Mouse (Mus musculus): ENCODE results near the gene Nup54. TPM values are rescaled to one million over a fixed set of nuclear protein-coding genes. Genes with fewer than 3 reads are reported as not detected.

Nup54 gene
- polyA plus RNA-seq, 1 experiment from 2014 or later = 62.2 TPM

DNA sequence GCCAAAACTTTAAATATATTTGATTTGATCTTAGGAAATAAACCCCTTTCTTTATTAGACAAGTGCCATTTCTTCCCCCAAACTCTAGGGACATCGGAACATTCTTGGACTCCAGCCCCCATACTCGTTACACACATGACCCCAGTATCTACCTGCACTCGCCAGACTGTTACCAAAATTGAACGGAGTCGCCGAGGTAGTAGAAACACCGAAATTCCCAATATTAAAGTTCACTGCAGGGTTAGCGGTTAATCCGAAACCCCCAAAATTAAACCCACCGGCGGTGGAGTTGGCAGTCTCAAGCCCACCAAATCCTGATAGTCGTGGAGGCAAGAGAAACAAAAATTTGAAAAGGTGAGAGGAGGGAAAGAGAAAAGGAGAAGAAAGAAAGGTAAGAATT is 949 bp downstream of the Nup54 start:
- ATAC-seq (ENCODE audit: low FRiP score, low TSS enrichment) = no peak
- Histone ChIP-seq H3K4me2 (replicated peaks; ENCODE audit: low read depth, low read length) (peak overlapping the region; percentile 87), H3K27me3 (ENCODE audit: control insufficient read depth, insufficient read depth, low read length) (no peaks in the 10 kb centered on the region), H3K4me1 (ENCODE audit: control insufficient read depth, insufficient read depth, low read length) (peaks cover 9% of the 10 kb centered on the region; the same call in 1 of the 2 replicates), H3K9me3 (ENCODE audit: control insufficient read depth, low read length) (no peaks in the 10 kb centered on the region), H3K4me3 (ENCODE audit: low read length) (peak overlapping the region; percentile 98), H3K9ac (ENCODE audit: low read depth, low read length) (peak overlapping the region; percentile 94), H3K27ac (ENCODE audit: low read depth, low read length) (no peak overlapping the region), H3K36me3 (ENCODE audit: control insufficient read depth, insufficient read depth, low read length) (peaks cover 2% of the 10 kb centered on the region)
- 2% methylated on average over 12 of the region's 12 CpGs for WGBS

DNA sequence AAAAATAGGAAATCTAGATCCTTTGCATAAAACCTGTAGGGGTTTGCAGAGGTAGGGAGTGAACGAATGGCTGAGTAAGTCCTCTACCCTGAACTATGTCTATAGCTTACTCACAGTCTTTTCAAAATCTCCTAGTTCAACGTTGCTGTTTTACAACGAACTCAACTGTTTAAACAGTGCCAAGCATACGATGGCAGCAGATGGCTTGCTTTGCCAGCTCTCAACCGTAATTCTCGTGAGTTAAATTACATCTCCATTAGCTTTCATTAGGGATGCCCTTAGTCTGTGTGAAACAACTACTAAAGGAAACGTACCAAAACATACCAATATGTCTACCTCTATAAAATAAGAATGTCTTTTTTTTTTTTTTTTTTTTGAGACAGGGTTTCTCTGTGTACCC is 3.4 kb downstream of the Nup54 start:
- Histone ChIP-seq H3K4me2 (replicated peaks; ENCODE audit: low read depth, low read length) (no peak overlapping the region), H3K36me3 (ENCODE audit: control insufficient read depth, insufficient read depth, low read length) (peaks cover 24% of the 10 kb centered on the region), H3K4me3 (ENCODE audit: low read length) (no peak overlapping the region), H3K27me3 (ENCODE audit: control insufficient read depth, insufficient read depth, low read length) (no peaks in the 10 kb centered on the region), H3K9ac (ENCODE audit: low read depth, low read length) (no peak overlapping the region), H3K9me3 (ENCODE audit: control insufficient read depth, low read length) (0 out of 2 replicates have a peak, but pooled peaks cover 3% of the 10 kb centered on the region), H3K4me1 (ENCODE audit: control insufficient read depth, insufficient read depth, low read length) (peaks cover 9% of the 10 kb centered on the region; the same call in 1 of the 2 replicates), H3K27ac (ENCODE audit: low read depth, low read length) (no peak overlapping the region)
- WGBS = 80% methylated on average over 7 of the region's 7 CpGs
- no peak for ATAC-seq (ENCODE audit: low FRiP score, low TSS enrichment)

DNA sequence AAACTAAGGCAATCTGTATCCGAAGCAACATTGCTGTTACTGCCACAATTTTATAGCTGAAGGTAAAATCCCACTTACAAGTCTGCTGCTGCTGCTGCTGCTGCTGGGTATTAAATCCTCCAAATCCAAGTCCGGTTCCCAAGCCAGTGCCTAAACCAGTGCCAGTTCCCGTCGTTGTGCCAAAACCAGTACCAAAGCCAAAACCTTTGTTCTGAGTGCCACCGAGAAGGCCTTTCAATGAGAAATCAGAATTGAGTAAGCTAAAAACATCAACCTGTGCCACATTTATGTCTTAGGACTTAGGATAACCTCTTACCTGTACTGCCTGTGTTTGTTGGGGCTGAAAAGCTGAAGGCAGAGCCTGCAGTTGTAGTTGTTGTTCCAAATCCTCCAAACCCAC is 4.3 kb downstream of the Nup54 start:
- H3K9ac ChIP-seq (ENCODE audit: low read depth, low read length) = no peak overlapping the region
- no peak overlapping the region for H3K4me2 ChIP-seq (replicated peaks; ENCODE audit: low read depth, low read length)
- peaks cover 9% of the 10 kb centered on the region; the same call in 1 of the 2 replicates for H3K4me1 ChIP-seq (ENCODE audit: control insufficient read depth, insufficient read depth, low read length)
- no peaks in the 10 kb centered on the region for H3K27me3 ChIP-seq (ENCODE audit: control insufficient read depth, insufficient read depth, low read length)
- H3K36me3 ChIP-seq (ENCODE audit: control insufficient read depth, insufficient read depth, low read length) = peaks cover 28% of the 10 kb centered on the region
- WGBS = 91% methylated on average over 5 of the region's 5 CpGs
- H3K27ac ChIP-seq (ENCODE audit: low read depth, low read length) = no peak overlapping the region
- 0 out of 2 replicates have a peak, but pooled peaks cover 3% of the 10 kb centered on the region for H3K9me3 ChIP-seq (ENCODE audit: control insufficient read depth, low read length)
- no peak overlapping the region for H3K4me3 ChIP-seq (ENCODE audit: low read length)
- ATAC-seq (ENCODE audit: low FRiP score, low TSS enrichment) = no peak

DNA sequence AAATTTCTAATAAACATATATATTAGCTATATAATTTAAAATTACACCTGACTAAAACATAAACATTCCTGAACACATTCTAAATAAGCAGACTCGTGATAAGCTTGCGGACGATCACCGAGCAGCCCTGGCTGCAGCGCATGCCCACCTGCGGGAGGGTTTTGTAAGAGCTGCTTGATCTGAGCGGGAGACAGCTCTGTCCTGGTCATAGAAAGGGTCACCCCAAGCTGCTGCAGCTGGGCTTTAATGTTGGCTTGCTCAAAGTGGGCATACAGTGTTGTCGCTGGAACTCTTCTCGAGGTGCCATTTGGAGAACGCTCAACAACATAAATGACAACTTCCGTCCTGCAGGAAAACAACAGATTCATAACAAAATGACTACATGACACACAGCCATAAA is 10.9 kb downstream of the Nup54 start:
- peaks cover 81% of the 10 kb centered on the region for H3K36me3 ChIP-seq (ENCODE audit: control insufficient read depth, insufficient read depth, low read length)

DNA sequence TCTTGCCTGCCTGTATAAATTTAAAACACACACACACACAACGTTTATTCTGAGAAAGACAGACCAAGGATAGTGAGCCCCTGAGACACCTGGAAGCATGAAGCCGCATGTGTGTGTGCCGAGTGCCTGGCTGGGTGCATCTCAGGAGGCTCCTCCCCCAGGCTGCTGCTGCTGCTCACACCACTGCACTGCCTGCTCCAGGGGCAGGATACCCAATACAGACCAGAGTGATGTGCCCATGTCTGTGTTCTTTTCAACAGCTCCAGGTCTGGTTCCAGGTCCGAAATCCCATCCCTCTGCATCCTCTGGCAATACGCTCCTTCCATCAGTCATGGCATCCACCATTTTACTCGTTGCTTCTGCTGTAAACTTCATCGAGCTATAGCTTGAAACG is 21.0 kb downstream of the Nup54 start:
- Histone ChIP-seq H3K4me2 (replicated peaks; ENCODE audit: low read depth, low read length) (no peak overlapping the region), H3K4me1 (ENCODE audit: control insufficient read depth, insufficient read depth, low read length) (no peaks in the 10 kb centered on the region), H3K9me3 (ENCODE audit: control insufficient read depth, low read length) (no peaks in the 10 kb centered on the region), H3K27me3 (ENCODE audit: control insufficient read depth, insufficient read depth, low read length) (no peaks in the 10 kb centered on the region), H3K27ac (ENCODE audit: low read depth, low read length) (no peak overlapping the region), H3K4me3 (ENCODE audit: low read length) (no peak overlapping the region), H3K9ac (ENCODE audit: low read depth, low read length) (no peak overlapping the region), H3K36me3 (ENCODE audit: control insufficient read depth, insufficient read depth, low read length) (peaks cover 39% of the 10 kb centered on the region)
- no peak for ATAC-seq (ENCODE audit: low FRiP score, low TSS enrichment)
- 80% methylated on average over 8 of the region's 8 CpGs for WGBS

More for the DNA sequence above, 10.9 kb downstream of the Nup54 start:
- Histone ChIP-seq H3K27me3 (ENCODE audit: control insufficient read depth, insufficient read depth, low read length) (no peaks in the 10 kb centered on the region), H3K4me2 (replicated peaks; ENCODE audit: low read depth, low read length) (no peak overlapping the region), H3K9me3 (ENCODE audit: control insufficient read depth, low read length) (0 out of 2 replicates have a peak, but pooled peaks cover 3% of the 10 kb centered on the region), H3K4me3 (ENCODE audit: low read length) (no peak overlapping the region), H3K9ac (ENCODE audit: low read depth, low read length) (no peak overlapping the region), H3K4me1 (ENCODE audit: control insufficient read depth, insufficient read depth, low read length) (no peaks in the 10 kb centered on the region), H3K27ac (ENCODE audit: low read depth, low read length) (no peak overlapping the region)
- no peak for ATAC-seq (ENCODE audit: low FRiP score, low TSS enrichment)
- 93% methylated on average over 11 of the region's 11 CpGs for WGBS

DNA sequence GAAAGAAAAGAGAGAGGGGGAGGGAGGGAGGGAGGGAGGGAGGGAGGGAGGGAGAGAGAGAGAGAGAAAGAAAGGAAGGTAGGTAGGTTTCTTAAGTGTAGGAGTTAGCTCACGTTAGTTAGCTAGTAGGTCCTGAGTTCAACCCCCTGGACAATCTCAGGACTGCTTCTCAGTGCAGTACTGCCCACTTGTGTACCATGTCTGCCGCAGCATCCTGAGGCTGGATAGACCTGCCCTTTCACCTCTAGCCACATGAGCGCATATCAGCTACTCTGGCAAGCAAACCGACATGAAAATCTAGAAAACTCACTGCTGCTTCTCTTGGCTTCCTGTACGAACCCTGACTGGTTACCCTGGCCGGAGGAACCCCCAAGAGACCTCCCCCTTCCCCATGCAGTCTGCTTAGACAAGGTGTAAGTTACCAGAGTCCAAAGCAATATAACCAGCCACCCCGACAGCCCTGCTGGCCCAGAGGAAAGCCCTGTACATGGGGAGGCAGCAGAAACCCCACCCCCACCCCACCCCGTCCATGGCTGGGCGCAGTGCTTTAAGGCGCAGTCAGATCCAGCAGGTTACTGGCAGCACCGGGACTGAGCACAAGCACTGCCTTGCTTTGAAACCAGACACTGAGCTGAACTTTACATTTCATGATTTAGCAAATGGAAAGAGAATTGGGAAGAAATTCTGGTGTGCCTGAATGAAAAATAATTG is 21.6 kb downstream of the Nup54 start:
- Histone ChIP-seq H3K4me3 (ENCODE audit: low read length) (no peak overlapping the region), H3K27ac (ENCODE audit: low read depth, low read length) (no peak overlapping the region), H3K9me3 (ENCODE audit: control insufficient read depth, low read length) (no peaks in the 10 kb centered on the region), H3K9ac (ENCODE audit: low read depth, low read length) (no peak overlapping the region), H3K27me3 (ENCODE audit: control insufficient read depth, insufficient read depth, low read length) (no peaks in the 10 kb centered on the region), H3K4me1 (ENCODE audit: control insufficient read depth, insufficient read depth, low read length) (no peaks in the 10 kb centered on the region), H3K4me2 (replicated peaks; ENCODE audit: low read depth, low read length) (no peak overlapping the region), H3K36me3 (ENCODE audit: control insufficient read depth, insufficient read depth, low read length) (peaks cover 34% of the 10 kb centered on the region)
- no peak for ATAC-seq (ENCODE audit: low FRiP score, low TSS enrichment)
- 81% methylated on average over 11 of the region's 11 CpGs for WGBS

DNA sequence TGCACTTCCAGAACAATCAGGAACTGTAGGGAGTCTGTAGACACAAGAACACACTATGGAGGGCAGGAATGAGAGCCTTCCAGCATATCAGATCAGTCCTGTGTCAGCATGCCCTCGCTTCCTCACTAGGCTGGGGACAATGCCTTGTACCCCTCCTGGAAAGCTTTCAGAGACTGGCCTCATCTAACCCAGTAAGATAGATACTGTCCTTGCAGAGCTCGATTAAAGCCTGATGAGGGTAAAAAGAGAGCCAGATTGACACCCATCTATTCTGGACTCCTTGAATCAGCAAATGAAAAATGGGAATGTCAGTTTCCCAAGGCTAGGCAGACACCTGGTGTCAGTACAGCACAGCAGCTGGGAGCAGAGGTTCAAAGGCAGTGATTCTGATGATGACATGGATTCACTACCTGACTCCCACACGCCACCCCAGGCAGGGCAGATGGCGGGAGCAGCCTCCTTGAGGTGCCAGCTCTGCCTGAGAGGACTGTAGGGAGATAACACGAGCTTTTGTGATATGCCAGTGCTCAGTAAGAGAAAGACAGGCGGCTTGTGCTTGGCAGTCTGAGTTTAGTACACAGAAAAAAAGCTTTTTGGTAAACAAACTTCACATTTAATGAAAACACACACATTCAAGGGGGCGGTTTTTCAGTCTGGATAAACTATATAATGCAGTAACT is 23.4 kb downstream of the Nup54 start:
- Histone ChIP-seq H3K4me2 (replicated peaks; ENCODE audit: low read depth, low read length) (no peak overlapping the region), H3K9me3 (ENCODE audit: control insufficient read depth, low read length) (no peaks in the 10 kb centered on the region), H3K4me3 (ENCODE audit: low read length) (no peak overlapping the region), H3K27ac (ENCODE audit: low read depth, low read length) (no peak overlapping the region), H3K36me3 (ENCODE audit: control insufficient read depth, insufficient read depth, low read length) (peaks cover 16% of the 10 kb centered on the region), H3K9ac (ENCODE audit: low read depth, low read length) (no peak overlapping the region), H3K27me3 (ENCODE audit: control insufficient read depth, insufficient read depth, low read length) (no peaks in the 10 kb centered on the region), H3K4me1 (ENCODE audit: control insufficient read depth, insufficient read depth, low read length) (no peaks in the 10 kb centered on the region)
- WGBS = 62% methylated on average over 7 of the region's 7 CpGs
- ATAC-seq (ENCODE audit: low FRiP score, low TSS enrichment) = no peak

DNA sequence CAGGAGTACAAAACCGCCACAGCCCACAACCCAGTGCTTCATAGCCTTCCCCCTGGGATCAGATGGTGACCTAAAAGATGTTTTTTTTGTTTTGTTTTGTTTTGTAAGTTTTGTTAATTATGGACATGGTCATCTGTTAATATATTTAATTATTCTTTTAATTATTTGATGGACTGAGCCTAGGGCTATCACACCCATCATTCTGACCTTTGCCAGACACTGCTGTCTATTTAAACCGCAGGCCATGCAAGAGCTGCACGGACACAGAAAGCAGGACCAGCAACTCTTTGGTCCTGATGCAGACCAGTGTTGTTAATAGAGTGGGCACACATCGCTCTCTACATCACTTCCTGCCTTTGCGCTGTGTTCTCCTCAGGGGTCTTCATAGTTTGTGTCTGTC is 24.5 kb downstream of the Nup54 start:
- ATAC-seq (ENCODE audit: low FRiP score, low TSS enrichment) = no peak
- H3K27ac ChIP-seq (ENCODE audit: low read depth, low read length) = no peak overlapping the region
- H3K36me3 ChIP-seq (ENCODE audit: control insufficient read depth, insufficient read depth, low read length) = peaks cover 12% of the 10 kb centered on the region; the same call in 1 of the 2 replicates
- WGBS = 91% methylated on average over 5 of the region's 5 CpGs
- H3K9me3 ChIP-seq (ENCODE audit: control insufficient read depth, low read length) = no peaks in the 10 kb centered on the region
- H3K4me2 ChIP-seq (replicated peaks; ENCODE audit: low read depth, low read length) = no peak overlapping the region
- H3K4me3 ChIP-seq (ENCODE audit: low read length) = no peak overlapping the region
- H3K27me3 ChIP-seq (ENCODE audit: control insufficient read depth, insufficient read depth, low read length) = no peaks in the 10 kb centered on the region
- H3K9ac ChIP-seq (ENCODE audit: low read depth, low read length) = no peak overlapping the region
- H3K4me1 ChIP-seq (ENCODE audit: control insufficient read depth, insufficient read depth, low read length) = no peaks in the 10 kb centered on the region
